Mouse (Mus musculus) testis, adult 2 months (tissue): ENCODE data around the gene Mt3.

Source experiments
- CTCF ChIP-seq: fragments of 200-500 bp; IDR thresholded peaks from 2 replicates; pipeline ENCODE4 v1.5.1; 2012; ENCODE audit warnings: low read depth, mild to moderate bottlenecking, inconsistent platforms, low read length, moderate library complexity; ENCODE audit not compliant: control insufficient read depth, insufficient read depth, insufficient replicate concordance
- POLR2A ChIP-seq: fragments of 200-500 bp; IDR thresholded peaks from 2 replicates; pipeline ENCODE4 v1.6.1; 2012; ENCODE audit warnings: low read depth, mild to moderate bottlenecking, inconsistent platforms, low read length, moderate library complexity; ENCODE audit not compliant: control insufficient read depth

DNA sequence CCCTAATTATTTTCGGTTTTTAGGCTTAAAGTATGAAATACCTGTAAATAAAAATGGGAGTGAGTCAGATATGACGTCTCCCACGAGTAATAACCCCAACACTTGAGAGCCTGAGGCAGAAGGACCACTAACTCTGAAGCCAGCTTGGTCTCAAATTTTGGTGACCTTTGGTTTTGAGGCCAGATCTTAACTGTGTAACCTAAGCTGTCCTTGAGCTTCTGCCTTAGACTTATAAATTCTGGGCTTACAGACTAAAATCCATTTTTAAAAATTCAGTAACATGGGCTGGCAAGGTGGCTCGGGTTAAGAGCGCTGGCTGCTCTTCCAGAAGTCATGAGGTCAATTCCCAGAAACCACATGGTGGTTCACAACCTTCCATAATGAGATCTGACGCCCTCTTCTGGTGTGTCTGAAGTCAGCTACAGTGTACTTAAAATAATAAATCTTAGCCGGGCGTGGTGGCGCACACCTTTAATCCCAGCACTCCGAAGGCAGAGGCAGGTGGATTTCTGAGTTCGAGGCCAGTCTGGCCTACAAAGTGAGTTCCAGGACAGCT, 21.5 kb downstream of the Mt3 start:
- TF ChIP-seq CTCF (no peak), POLR2A (no peak)
